Mouse (Mus musculus): ENCODE data around the gene Cux2. TPM values are rescaled to one million over a fixed set of nuclear protein-coding genes. Genes with fewer than 3 reads are reported as not detected.

Cux2 gene
- polyA plus RNA-seq, 1 experiment from 2014 or later: 23.8 TPM

- Histone ChIP-seq H3K4me2 (replicated peaks) (peak overlapping the region; percentile 55; the same call in 1 of the 2 replicates), H3K9ac (replicated peaks) (no peak overlapping the region), H3K9me3 (no peaks in the 10 kb centered on the region), H3K27me3 (peaks cover 21% of the 10 kb centered on the region), H3K4me3 (replicated peaks) (no peak overlapping the region), H3K27ac (no peak overlapping the region), H3K4me1 (replicated peaks) (peaks cover 61% of the 10 kb centered on the region), H3K36me3 (no peaks in the 10 kb centered on the region)
- ATAC-seq: no peak
- WGBS: 6% methylated on average over 2 of the region's 2 CpGs
Measured at GRCm38 (mm10) chr5:121926543-121926814, 123.4 kb downstream of the Cux2 start.

GRCm38 (mm10) chr5:121925751-121926542 is 124.0 kb downstream of the Cux2 start:
- Histone ChIP-seq H3K9me3 (no peaks in the 10 kb centered on the region), H3K4me3 (replicated peaks) (peak overlapping the region; percentile 23), H3K27me3 (peaks cover 21% of the 10 kb centered on the region), H3K27ac (peak overlapping the region; percentile 51), H3K4me1 (replicated peaks) (peaks cover 61% of the 10 kb centered on the region), H3K36me3 (no peaks in the 10 kb centered on the region), H3K9ac (replicated peaks) (peak overlapping the region; percentile 54), H3K4me2 (replicated peaks) (peak overlapping the region; percentile 55)
- ATAC-seq: peak; percentile 32; the same call in 1 of the 2 replicates
- WGBS: 11% methylated on average over 28 of the region's 28 CpGs

GRCm38 (mm10) chr5:121925291-121925690 is 124.6 kb downstream of the Cux2 start:
- ATAC-seq: no peak

GRCm38 (mm10) chr5:121924423-121924822 is 125.5 kb downstream of the Cux2 start:
- peak overlapping the region; percentile 55 for H3K4me2 ChIP-seq (replicated peaks)
- peaks cover 21% of the 10 kb centered on the region for H3K27me3 ChIP-seq
- no peaks in the 10 kb centered on the region for H3K9me3 ChIP-seq
- no peak overlapping the region for H3K9ac ChIP-seq (replicated peaks)
- H3K4me1 ChIP-seq (replicated peaks): peaks cover 52% of the 10 kb centered on the region
- H3K36me3 ChIP-seq: no peaks in the 10 kb centered on the region; the same call in 1 of the 2 replicates
- WGBS: 15% methylated on average over 9 of the region's 9 CpGs
- no peak overlapping the region for H3K4me3 ChIP-seq (replicated peaks)
- no peak overlapping the region for H3K27ac ChIP-seq
- no peak for ATAC-seq

More at GRCm38 (mm10) chr5:121925291-121925690, 124.6 kb downstream of the Cux2 start:
- H3K4me1 ChIP-seq (replicated peaks): peaks cover 58% of the 10 kb centered on the region
- H3K9ac ChIP-seq (replicated peaks): peak overlapping the region; percentile 54
- H3K4me3 ChIP-seq (replicated peaks): peak overlapping the region; percentile 23
- H3K27ac ChIP-seq: peak overlapping the region; percentile 51; the same call in 1 of the 2 replicates
- 13% methylated on average over 23 of the region's 23 CpGs for WGBS
- H3K4me2 ChIP-seq (replicated peaks): peak overlapping the region; percentile 55
- peaks cover 21% of the 10 kb centered on the region for H3K27me3 ChIP-seq
- H3K9me3 ChIP-seq: no peaks in the 10 kb centered on the region
- H3K36me3 ChIP-seq: no peaks in the 10 kb centered on the region

- no peak overlapping the region for H3K27ac ChIP-seq
- H3K4me1 ChIP-seq (replicated peaks): peaks cover 43% of the 10 kb centered on the region
- H3K4me2 ChIP-seq (replicated peaks): no peak overlapping the region
- H3K4me3 ChIP-seq (replicated peaks): no peak overlapping the region
- no peaks in the 10 kb centered on the region; the same call in 1 of the 2 replicates for H3K36me3 ChIP-seq
- H3K27me3 ChIP-seq: peaks cover 21% of the 10 kb centered on the region
- ATAC-seq: no peak
- H3K9ac ChIP-seq (replicated peaks): no peak overlapping the region
- H3K9me3 ChIP-seq: no peaks in the 10 kb centered on the region
- WGBS: 86% methylated on average over 17 of the region's 17 CpGs
Measured at GRCm38 (mm10) chr5:121922942-121923826, 126.7 kb downstream of the Cux2 start.

GRCm38 (mm10) chr5:121919216-121919615 is 130.7 kb downstream of the Cux2 start:
- Histone ChIP-seq H3K27ac (no peak overlapping the region), H3K4me3 (replicated peaks) (no peak overlapping the region), H3K4me1 (replicated peaks) (peaks cover 7% of the 10 kb centered on the region), H3K9me3 (no peaks in the 10 kb centered on the region), H3K36me3 (no peaks in the 10 kb centered on the region; the same call in 1 of the 2 replicates), H3K9ac (replicated peaks) (no peak overlapping the region), H3K27me3 (peaks cover 14% of the 10 kb centered on the region; the same call in 1 of the 2 replicates), H3K4me2 (replicated peaks) (no peak overlapping the region)
- ATAC-seq: no peak
- 77% methylated on average over 7 of the region's 7 CpGs for WGBS

- Histone ChIP-seq H3K9ac (replicated peaks) (no peak overlapping the region), H3K4me1 (replicated peaks) (peaks cover 11% of the 10 kb centered on the region), H3K36me3 (no peaks in the 10 kb centered on the region; the same call in 1 of the 2 replicates), H3K27me3 (no peaks in the 10 kb centered on the region), H3K27ac (no peak overlapping the region), H3K4me3 (replicated peaks) (no peak overlapping the region), H3K9me3 (no peaks in the 10 kb centered on the region), H3K4me2 (replicated peaks) (no peak overlapping the region)
- WGBS: 87% methylated on average over 4 of the region's 4 CpGs
- no peak for ATAC-seq
Measured at GRCm38 (mm10) chr5:121916813-121917212, 133.1 kb downstream of the Cux2 start.

GRCm38 (mm10) chr5:121913999-121914398 is 135.9 kb downstream of the Cux2 start:
- Histone ChIP-seq H3K36me3 (no peaks in the 10 kb centered on the region), H3K9ac (replicated peaks) (no peak overlapping the region; the same call in 1 of the 2 replicates), H3K27me3 (no peaks in the 10 kb centered on the region), H3K4me3 (replicated peaks) (no peak overlapping the region), H3K4me2 (replicated peaks) (no peak overlapping the region), H3K4me1 (replicated peaks) (peaks cover 11% of the 10 kb centered on the region), H3K9me3 (no peaks in the 10 kb centered on the region), H3K27ac (peak overlapping the region; percentile 74)
- 39% methylated on average over 23 of the region's 23 CpGs for WGBS
- ATAC-seq: peak; percentile 66

- H3K27me3 ChIP-seq: no peaks in the 10 kb centered on the region
- no peak overlapping the region for H3K9ac ChIP-seq (replicated peaks)
- no peak for ATAC-seq
- H3K4me2 ChIP-seq (replicated peaks): no peak overlapping the region
- H3K9me3 ChIP-seq: no peaks in the 10 kb centered on the region
- H3K27ac ChIP-seq: peak overlapping the region; percentile 63
- no peaks in the 10 kb centered on the region; the same call in 1 of the 2 replicates for H3K36me3 ChIP-seq
- WGBS: 79% methylated on average over 21 of the region's 21 CpGs
- peaks cover 8% of the 10 kb centered on the region for H3K4me1 ChIP-seq (replicated peaks)
- no peak overlapping the region for H3K4me3 ChIP-seq (replicated peaks)
Measured at GRCm38 (mm10) chr5:121909226-121909985, 140.5 kb downstream of the Cux2 start.

- WGBS: 78% methylated on average over 17 of the region's 17 CpGs
- Histone ChIP-seq H3K9me3 (no peaks in the 10 kb centered on the region), H3K4me1 (replicated peaks) (peaks cover 20% of the 10 kb centered on the region), H3K4me3 (replicated peaks) (no peak overlapping the region), H3K36me3 (no peaks in the 10 kb centered on the region; the same call in 1 of the 2 replicates), H3K4me2 (replicated peaks) (no peak overlapping the region), H3K27ac (no peak overlapping the region), H3K27me3 (no peaks in the 10 kb centered on the region), H3K9ac (replicated peaks) (no peak overlapping the region)
- ATAC-seq: no peak
Measured at GRCm38 (mm10) chr5:121905671-121906070, 144.2 kb downstream of the Cux2 start.

- H3K36me3 ChIP-seq: no peaks in the 10 kb centered on the region; the same call in 1 of the 2 replicates
- ATAC-seq: no peak
- no peak overlapping the region for H3K27ac ChIP-seq
- H3K4me3 ChIP-seq (replicated peaks): no peak overlapping the region
- no peaks in the 10 kb centered on the region for H3K27me3 ChIP-seq
- no peak overlapping the region for H3K9ac ChIP-seq (replicated peaks)
- H3K4me2 ChIP-seq (replicated peaks): no peak overlapping the region
- no peaks in the 10 kb centered on the region for H3K9me3 ChIP-seq
- 75% methylated on average over 14 of the region's 14 CpGs for WGBS
- H3K4me1 ChIP-seq (replicated peaks): peaks cover 20% of the 10 kb centered on the region
Measured at GRCm38 (mm10) chr5:121904799-121905198, 145.1 kb downstream of the Cux2 start.

Data from midbrain, embryonic 13.5 days (tissue).